ENCODE assay signal across 7 mouse cellular contexts in genomic region chr6:47771113-47771512, GRCm38 (mm10). TPM values are rescaled to one million over a fixed set of nuclear protein-coding genes. Genes with fewer than 3 reads are reported as not detected.
DNase-seq lines count a peak whose midpoint lies in the region; ATAC-seq lines count a peak whose summit lies in the region.
"Not testable (repeated sequence)": the region's sequence is repeated elsewhere in the genome, so short reads cannot be mapped to it uniquely, and the experiment has no call there.

No protein-coding gene starts in this region.

- WGBS in limb, embryonic 11.5 days: 72% methylated on average over 12 of the region's 12 CpGs
- 72% methylated on average over 12 of the region's 12 CpGs for WGBS in midbrain, embryonic 11.5 days

- not testable (repeated sequence) for ATAC-seq in limb, embryonic 11.5 days (ENCODE audit: insufficient number of reproducible peaks, low FRiP score, low TSS enrichment, low read depth); midbrain, embryonic 11.5 days (ENCODE audit: low FRiP score)

- not testable (repeated sequence) for H3K4me3 ChIP-seq in limb, embryonic 11.5 days (ENCODE audit: low read depth, low read length); midbrain, embryonic 11.5 days (ENCODE audit: low read depth, low read length)

- not testable (repeated sequence) for H3K4me1 ChIP-seq in limb, embryonic 11.5 days (ENCODE audit: control insufficient read depth, insufficient read depth, low read length); midbrain, embryonic 11.5 days (ENCODE audit: control insufficient read depth, insufficient read depth, low read length)

- not testable (repeated sequence) for H3K9me3 ChIP-seq in limb, embryonic 11.5 days (ENCODE audit: control insufficient read depth, low read length); midbrain, embryonic 11.5 days (ENCODE audit: control insufficient read depth, low read length)

- not testable (repeated sequence) for H3K27me3 ChIP-seq in limb, embryonic 11.5 days (ENCODE audit: control insufficient read depth, insufficient read depth, low read length); midbrain, embryonic 11.5 days (ENCODE audit: control insufficient read depth, insufficient read depth, low read length)

- peak; percentile 10 to 31 for DNase-seq in adrenal gland, adult (ENCODE audit: inconsistent age in 2 of 2, low spot score in 1 of 2)
- DNase-seq in cerebellum, adult 8-10 months: peak; percentile 10
- DNase-seq in heart, adult 11 months: peak; percentile 85
- DNase-seq in kidney, adult 9 months: peak; percentile 6
- peak; percentile 19 for DNase-seq in limb, embryonic 11.5 days (ENCODE audit: low spot score)
- peak; percentile 82 for DNase-seq in midbrain, embryonic 11.5 days (ENCODE audit: low spot score, missing footprints)
- peak; percentile 2 for DNase-seq in thymus, postnatal 14 days

- not testable (repeated sequence) for H3K36me3 ChIP-seq in limb, embryonic 11.5 days (ENCODE audit: control insufficient read depth, insufficient read depth, low read length); midbrain, embryonic 11.5 days (ENCODE audit: control insufficient read depth, insufficient read depth, low read length)

- not testable (repeated sequence) for H3K4me2 ChIP-seq in limb, embryonic 11.5 days (ENCODE audit: low read depth, severe bottlenecking); midbrain, embryonic 11.5 days

- H3K9ac ChIP-seq in limb, embryonic 11.5 days (ENCODE audit: low read length); midbrain, embryonic 11.5 days (ENCODE audit: low read length): not testable (repeated sequence)

- not testable (repeated sequence) for H3K27ac ChIP-seq in limb, embryonic 11.5 days (replicated peaks; ENCODE audit: low read depth, low read length); midbrain, embryonic 11.5 days (ENCODE audit: low read depth, low read length)

RNA-seq across cellular contexts. Expression of gene Pdia4, which starts 42.1 kb away (rescaled TPM):
- polyA plus RNA-seq in limb, embryonic 11.5 days (2014; fragmentation: Nextera tagmentation; extraction: Ambion mirVana): 322 and 336 TPM in 2 replicates
- 258 and 263 TPM in 2 replicates for polyA plus RNA-seq in midbrain, embryonic 11.5 days (2014; fragmentation: Nextera tagmentation; extraction: Ambion mirVana)

RNA-seq across cellular contexts. Expression of gene Zfp786, which starts 59.6 kb away (rescaled TPM):
- polyA plus RNA-seq in limb, embryonic 11.5 days (2014; fragmentation: Nextera tagmentation; extraction: Ambion mirVana): 4.7 and 5.4 TPM in 2 replicates
- 7.0 and 8.1 TPM in 2 replicates for polyA plus RNA-seq in midbrain, embryonic 11.5 days (2014; fragmentation: Nextera tagmentation; extraction: Ambion mirVana)

Comparison
In these comparisons a context has a peak if more than half of its experiments do, and no peak if none do; other contexts are left out.
1. DNase-seq: peak in every context shown above with its lines; median percentile 85 in heart, adult 11 months; 82 in midbrain, embryonic 11.5 days; 20 in adrenal gland, adult; 19 in limb, embryonic 11.5 days; 10 in cerebellum, adult 8-10 months; 6 in kidney, adult 9 months; 2 in thymus, postnatal 14 days.